Mouse (Mus musculus) heart, adult 2 months (tissue): ENCODE results near the gene Txlna.

Experiments used
- CTCF ChIP-seq: fragments of 200-600 bp; IDR thresholded peaks from 2 replicates; pipeline ENCODE4 v1.8.1; 2022; ENCODE audit warnings: antibody characterized with exemption, mild to moderate bottlenecking, moderate library complexity
- EP300 ChIP-seq: fragments of 200-500 bp; IDR thresholded peaks from 2 replicates; pipeline ENCODE4 v1.6.1; 2011; ENCODE audit warnings: low read depth, low read length, control low read depth; ENCODE audit not compliant: insufficient read depth
- POLR2A ChIP-seq: fragments of 200-500 bp; IDR thresholded peaks from 2 replicates; pipeline ENCODE4 v1.6.1; 2011; ENCODE audit warnings: mild to moderate bottlenecking, low read depth, low read length, control low read depth; ENCODE audit not compliant: insufficient read depth

GRCm38 (mm10) chr4:129622120-129622802 is 18.6 kb downstream of the Txlna start:
- TF ChIP-seq EP300 (no peak), CTCF (no peak), POLR2A (no peak)
